Mouse (Mus musculus) large intestine, adult 2 months (tissue): ENCODE results near the gene Fam131b. TPM values are rescaled to one million over a fixed set of nuclear protein-coding genes. Genes with fewer than 3 reads are reported as not detected.

ENCODE experiments used
- DNase-seq: peaks from one replicate; pipeline ENCODE4 v3.0.0-alpha.2; 2012; ENCODE audit warnings: low read depth, low spot score
- WGBS: fragments of 180-500 bp; shearing (Covaris S2); methylation state at CpG from one replicate; pipeline ENCODE4 v1.1.7; 2018; 5-methylcytosine and 5-hydroxymethylcytosine counted together
- polyA plus RNA-seq: library from polyadenylated mRNA; depleted of rRNA; stranded (reverse); fragments of >200 nt; gene quantifications from 2 replicates; pipeline ENCODE4 v1.2.3, GENCODE M21; 2012

Fam131b gene
- polyA plus RNA-seq, 1 experiment, result 0.27 TPM

DNA sequence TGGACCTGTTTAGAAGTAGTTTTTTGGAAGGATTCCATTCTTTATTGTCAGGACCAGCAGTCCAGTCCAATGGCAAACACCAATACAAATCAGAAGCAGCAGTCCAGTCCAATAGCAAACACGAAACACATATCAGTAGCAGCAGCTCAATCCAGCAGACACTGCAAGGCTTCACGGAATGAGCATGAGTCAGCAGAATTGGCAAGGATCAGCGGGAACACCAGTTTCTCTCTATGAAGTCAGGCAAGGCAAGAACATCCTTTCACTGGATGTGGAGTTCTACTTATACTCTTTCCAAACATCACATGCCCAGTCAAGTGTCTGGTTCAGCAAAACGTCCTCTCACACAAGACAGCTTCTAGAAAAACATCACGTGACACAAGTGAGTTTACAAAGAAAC is 15.5 kb upstream of the Fam131b start:
- no peak for DNase-seq
- 63% methylated on average over 5 of the region's 5 CpGs for WGBS

DNA sequence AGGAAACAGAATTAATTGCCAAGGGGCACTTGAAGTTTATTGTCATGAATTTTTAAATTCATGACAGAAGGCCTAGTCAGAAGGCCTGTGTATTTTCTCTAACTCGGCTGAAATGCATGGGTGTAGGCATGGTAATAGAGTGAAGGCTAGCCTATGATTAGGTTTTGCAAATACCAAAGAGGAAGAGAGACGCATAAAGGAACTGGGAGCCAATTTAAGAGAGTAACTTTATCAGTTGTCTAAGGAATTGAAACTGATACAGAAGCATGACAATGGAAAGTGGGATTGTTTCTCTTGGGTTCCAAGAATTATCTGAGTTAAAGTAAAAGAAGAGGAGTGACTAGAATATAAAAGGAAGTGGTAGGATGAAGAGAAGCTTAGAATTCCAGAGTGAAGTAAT is 14.7 kb upstream of the Fam131b start:
- WGBS, result 83% methylated on average over 2 of the region's 2 CpGs
- no peak for DNase-seq

DNA sequence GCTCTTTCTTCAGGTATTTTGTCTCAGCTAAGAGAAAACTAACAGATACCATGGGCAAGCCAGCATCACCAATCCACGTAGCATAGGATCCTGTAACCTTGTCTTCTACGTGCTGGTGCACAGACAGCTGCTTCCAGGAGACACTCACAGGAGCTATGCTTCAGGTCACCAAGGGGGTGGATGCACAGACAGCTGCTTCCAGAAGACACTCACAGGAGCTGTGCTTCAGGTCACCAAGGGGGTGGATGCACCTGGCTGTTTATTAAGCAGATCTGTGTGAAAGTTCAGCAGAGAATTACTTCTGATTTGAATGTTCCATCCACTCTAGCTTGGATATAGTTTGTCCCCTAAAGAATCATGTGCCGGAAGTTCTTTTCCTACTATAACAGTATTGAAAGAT is 6.5 kb upstream of the Fam131b start:
- 85% methylated on average over 3 of the region's 3 CpGs for WGBS
- DNase-seq, result no peak

DNA sequence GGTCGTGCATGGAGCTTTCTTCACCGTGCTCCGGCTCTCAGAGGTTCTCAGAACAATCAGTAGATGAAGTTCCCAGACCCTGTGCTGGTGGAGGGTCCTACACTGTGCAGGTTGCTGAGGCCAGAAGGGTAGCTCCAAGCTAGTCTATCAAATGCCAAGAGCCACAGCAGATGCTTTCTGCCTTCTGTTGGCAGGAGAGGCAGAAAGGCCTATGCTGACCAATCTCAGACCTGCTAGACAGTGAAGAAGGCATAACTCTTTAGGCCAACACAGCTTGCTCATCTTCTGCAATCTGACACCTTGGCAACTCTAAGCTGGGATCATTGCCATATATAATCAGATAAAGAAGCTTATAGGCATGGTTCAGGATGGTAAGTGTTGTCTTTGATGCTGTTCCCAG is 5.8 kb upstream of the Fam131b start:
- DNase-seq, result no peak
- WGBS, result 74% methylated on average over 3 of the region's 3 CpGs

DNA sequence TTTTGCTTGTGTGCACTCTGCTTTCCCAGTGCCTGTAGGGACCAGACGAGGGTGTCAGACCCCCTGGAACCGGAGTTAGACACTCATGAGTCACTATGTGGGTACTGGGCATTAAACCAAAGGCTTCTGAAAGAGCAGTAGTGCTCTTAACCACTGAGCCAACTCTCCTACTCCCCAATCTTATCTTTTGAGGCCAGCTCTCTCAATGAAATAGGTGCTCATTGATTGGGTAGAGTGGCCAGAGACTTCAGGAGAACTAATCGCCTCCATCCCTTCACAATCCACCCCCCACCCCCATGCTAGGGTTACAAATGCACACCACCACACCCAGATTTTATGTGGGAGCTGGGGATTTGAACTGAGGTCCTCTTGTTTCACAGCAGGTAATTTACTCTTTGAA is 4.3 kb upstream of the Fam131b start:
- 73% methylated on average over 3 of the region's 3 CpGs for WGBS
- no peak for DNase-seq

DNA sequence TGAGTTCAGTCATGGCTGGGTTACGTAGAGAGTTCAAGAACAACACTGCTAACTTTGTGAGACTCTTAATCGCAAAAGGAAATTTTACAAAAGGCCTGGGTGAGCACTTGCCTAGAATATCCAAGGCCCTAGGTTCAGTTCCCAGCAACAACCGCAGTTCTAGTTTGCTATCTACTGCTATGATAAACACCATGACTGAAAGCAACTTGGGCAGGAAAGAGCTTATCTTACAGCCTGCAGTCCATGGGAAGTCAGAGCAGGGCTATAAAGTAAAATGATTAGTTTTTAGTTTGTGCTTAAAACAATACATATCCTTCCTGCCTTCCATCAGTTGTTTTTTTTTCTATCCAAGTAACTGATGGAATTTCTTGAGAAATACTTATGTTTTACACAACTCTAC is 2.1 kb upstream of the Fam131b start:
- WGBS, result 95% methylated on average over 3 of the region's 3 CpGs
- DNase-seq, result no peak

DNA sequence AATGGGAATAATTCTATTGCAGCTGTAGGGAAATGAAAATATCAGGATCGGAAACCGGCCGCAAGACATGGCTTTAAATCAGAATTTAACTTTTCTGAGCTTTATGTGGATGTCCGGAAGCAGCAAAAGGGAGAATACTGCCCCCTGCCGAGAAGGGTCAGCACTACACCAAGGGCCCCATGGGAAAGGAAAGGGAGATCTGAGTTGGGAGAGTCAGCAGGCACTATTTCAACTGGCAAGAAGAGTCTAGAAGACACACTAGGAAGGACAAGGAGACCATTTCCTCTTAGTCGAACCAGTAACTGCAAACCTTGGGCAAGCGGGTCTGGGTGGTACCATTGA is 796 bp upstream of the Fam131b start:
- WGBS, result 5% methylated on average over 7 of the region's 7 CpGs
- DNase-seq, result peak; percentile 46

DNA sequence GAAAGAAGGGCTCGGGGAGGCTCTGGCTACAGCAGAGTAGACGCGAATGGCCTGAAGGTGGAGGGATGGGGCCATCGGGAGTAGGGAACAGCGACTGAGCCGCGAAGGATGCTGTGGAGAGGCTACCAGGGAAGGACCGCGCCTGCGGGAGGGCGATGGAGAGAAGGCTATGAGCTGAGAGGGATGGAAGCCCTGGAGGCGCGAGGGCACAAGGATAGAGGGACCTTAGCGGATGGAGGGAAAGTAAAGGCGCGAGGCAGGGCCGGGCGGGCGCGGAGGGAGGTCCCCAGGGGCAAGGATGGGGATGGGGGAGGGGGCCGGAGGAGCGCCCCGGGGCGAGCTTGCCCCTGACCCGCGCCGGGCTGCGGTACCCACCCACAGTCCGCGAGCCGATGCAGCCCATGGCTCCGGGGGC is 369 bp downstream of the Fam131b start:
- WGBS, result 3% methylated on average over 23 of the region's 32 CpGs
- no peak for DNase-seq

DNA sequence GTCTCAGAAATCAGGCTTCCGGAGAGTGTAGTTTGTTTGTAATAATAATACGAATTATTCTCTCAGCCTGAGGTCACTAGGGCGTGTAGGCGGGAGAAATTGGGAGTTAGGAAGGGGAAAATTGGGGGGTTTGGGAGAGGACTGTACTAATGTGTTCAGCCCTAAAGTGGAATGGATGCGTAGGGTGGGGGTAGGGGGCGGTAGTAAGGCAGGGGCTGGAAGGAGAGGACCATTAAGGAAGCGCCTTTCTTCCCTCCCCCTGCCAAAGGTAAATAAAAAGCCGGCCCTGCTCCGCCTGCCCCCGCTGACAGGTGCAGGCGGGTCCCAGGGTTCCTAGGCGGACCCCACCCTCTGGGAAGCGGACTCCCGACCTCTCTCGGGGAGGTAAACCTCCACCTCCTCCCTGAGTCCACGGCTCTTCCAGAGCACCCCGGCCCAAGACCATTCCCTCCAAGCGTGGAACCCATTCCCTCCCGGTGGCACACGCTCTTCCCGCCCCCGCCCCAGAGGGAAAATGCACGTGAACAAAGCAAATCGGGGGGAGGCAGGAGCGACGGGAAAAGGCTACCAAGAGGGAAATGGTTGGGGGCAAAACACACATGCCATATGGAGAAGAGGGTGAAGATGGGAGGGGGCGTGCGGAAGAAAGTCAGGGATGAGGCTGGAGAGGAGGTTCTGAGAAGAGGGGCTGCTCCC is 924 bp downstream of the Fam131b start:
- DNase-seq, result no peak
- WGBS, result 3% methylated on average over 24 of the region's 28 CpGs

DNA sequence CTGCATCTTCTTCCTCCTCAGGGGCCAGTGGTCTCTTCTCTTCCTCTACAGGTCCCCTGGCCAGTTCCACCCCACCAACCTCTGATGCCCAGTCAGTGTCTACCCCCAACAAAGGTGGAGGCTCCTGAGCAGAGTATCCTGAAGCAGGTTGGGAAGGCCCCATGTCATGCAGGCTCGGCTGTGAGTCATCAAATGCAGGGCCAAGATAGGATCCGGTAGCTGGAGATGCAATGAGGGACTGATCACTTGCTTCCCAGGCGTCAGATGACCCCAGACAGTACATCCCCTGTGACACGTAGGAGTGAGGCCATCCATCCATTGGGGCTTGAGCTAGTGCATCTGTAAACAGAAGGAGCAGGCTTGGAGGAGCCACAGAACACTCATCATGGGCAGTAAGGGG is 6.2 kb downstream of the Fam131b start:
- DNase-seq, result no peak
- WGBS, result 73% methylated on average over 4 of the region's 4 CpGs

DNA sequence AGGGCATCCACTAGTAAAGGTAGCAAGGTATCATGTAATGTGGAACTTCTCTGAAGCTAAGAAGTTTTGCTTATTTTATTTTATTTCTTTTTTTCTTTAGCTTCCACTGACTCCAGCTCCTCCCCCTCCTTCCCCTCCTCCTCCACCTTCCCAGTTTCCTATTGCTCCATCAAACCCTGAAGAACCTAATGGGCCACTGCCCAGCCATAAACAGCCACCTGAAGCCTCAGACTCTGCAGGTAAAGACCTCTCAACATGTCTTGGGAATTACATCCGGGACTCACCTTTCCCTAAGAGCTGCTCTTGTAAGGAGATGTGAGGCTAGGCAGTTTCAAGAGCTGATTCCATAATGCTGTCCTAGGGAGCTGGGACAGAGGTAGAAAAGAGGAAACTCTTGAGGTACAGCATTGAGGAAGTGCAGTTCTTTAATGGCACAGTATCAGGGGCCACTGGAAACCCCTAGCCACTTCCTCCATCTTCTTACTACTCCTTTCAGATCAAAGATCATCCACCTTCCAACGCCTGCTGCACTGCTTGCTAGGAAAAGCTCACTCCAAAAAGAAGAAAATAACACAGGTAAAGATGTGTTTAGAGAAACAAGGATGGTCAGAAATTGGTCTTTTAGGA is 13.9 kb downstream of the Fam131b start:
- 49% methylated on average over 2 of the region's 2 CpGs for WGBS
- no peak for DNase-seq

DNA sequence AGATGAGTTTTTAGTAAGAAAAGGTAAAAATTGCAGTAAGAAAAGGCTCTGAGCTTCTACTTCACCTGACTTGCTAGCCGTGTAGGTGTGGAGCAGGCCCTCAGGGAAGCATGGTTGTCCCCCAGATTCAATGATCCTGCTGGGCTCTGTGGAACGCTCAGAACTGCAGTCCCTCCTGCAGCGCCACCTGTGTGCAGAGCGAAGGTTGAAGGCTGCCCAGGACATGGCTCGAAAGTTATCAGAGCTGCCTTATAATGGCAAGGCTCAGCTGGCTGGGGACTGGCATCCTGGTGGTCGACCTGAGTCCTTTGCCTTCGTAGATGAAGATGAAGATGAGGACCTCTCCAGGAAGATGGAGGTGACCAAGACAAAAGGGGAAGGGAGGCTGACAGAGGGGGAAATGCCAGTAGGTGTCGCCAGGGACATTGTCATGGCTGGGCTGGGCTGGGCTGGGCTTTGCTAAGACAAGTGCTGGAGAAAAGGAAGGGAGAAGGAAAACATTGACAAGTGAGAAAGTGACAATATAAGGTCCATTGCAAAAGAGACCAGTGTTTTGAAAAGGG is 14.5 kb downstream of the Fam131b start:
- no peak for DNase-seq
- 52% methylated on average over 8 of the region's 8 CpGs for WGBS

DNA sequence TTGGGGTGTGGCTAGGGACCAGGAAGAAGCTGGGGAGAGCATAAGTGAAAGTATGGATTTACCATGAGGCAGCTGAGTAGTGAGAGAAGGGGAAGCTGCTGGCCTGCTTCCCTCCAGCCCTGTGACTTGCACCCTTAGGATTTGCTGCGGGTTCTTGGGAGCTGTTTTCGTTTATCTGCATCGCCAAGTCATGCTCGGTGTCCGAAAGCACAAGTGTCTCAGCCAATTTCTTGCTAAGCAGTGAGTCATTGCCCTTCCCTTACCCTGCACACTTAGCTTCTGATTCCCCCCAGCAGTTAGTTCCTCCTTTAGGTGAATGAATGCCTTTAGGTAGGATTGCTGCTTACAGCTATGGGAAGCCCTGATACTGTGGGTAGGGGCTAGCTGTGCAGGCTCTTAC is 25.1 kb downstream of the Fam131b start:
- 24% methylated on average over 5 of the region's 5 CpGs for WGBS
- DNase-seq, result no peak

DNA sequence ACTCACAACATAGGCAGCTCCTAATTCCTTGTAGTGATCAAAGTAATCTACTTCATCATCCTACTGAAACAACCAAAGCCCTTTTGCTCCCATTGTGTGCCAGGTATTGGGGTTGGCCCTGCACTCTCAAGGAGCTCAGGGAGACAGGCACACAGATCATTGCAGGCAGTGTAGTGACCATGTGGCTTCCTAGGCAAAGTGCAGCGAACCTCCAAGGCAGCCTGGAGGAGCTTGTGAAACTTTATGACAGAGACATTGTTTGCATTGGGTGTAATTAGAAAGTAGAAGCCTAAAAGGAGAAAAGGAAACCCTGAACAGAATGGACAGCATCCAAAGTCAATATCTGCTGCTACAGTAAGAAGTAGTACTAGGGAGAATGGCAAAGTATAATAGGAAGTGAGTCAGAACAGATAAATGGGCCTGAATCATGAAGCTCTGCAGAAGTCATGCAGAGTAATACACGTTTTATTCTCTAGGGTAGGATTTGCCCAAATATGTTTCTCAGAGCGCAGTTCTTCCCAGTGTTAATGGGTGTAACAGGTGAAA is 28.8 kb downstream of the Fam131b start:
- peak; percentile 91 for DNase-seq
- WGBS, result 21% methylated on average over 3 of the region's 3 CpGs

DNA sequence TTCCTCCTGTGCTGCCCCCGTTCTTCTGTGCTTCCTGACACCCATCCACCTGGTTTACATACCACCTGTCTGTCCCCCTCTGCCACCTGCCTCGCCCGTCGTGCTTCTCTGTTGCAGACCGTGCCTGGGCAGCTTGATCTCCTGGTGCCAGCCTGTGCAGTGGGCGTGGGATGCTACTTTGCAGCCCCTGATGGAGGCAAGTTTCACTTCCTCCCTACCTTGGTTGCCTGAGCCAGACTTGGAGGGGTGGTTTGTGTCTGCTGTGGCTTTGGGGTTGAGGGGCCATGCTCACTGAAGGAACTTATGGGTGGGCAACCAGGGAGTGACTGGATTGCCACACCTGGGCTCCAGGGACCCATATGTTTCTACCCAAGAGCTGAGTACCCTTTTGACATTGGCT is 31.1 kb downstream of the Fam131b start:
- DNase-seq, result no peak
- 42% methylated on average over 6 of the region's 6 CpGs for WGBS

DNA sequence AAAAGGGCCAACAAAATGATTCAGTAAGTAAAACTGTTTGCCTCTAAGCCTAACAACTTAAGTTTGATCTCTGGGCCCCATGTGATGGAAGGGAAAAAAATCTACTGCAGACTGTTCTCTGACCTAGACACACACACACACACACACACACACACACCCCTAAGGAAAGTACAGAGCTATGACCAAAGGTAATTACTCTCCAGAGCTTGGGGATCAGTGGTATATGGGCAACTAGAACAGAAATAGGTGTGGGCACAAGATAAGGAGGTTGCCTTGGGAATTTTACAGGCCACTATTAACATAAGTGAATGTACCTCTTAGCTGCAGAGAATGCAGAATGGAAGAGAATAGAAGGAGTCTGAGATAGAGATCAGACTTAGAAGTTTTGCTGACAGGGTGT is 36.9 kb downstream of the Fam131b start:
- no peak for DNase-seq

DNA sequence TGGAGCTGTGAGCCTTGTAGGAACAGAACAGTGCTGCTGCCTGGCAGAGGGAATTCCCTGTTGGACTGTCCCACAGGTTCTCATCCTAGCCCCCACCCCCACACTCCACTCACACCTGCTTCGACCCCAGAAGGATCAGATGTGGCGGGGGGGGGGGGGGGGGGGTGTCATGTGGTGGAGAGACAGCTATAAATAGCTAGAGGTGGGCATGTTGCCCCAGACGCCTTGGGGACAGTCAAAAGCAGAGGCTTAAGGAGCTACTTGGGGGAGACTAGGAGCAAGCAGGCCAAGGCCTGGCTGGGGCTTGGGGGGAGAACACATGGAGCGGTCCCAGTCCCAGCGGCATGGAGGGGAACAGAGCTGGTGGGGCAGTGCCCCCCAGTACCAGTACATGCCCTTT is 38.0 kb downstream of the Fam131b start, which contains the start of gene Clcn1:
Gene Clcn1 (plus strand): TSS at position 238 of the 400 bp plus-strand sequence.
- no peak for DNase-seq
- WGBS, result 78% methylated on average over 5 of the region's 5 CpGs

DNA sequence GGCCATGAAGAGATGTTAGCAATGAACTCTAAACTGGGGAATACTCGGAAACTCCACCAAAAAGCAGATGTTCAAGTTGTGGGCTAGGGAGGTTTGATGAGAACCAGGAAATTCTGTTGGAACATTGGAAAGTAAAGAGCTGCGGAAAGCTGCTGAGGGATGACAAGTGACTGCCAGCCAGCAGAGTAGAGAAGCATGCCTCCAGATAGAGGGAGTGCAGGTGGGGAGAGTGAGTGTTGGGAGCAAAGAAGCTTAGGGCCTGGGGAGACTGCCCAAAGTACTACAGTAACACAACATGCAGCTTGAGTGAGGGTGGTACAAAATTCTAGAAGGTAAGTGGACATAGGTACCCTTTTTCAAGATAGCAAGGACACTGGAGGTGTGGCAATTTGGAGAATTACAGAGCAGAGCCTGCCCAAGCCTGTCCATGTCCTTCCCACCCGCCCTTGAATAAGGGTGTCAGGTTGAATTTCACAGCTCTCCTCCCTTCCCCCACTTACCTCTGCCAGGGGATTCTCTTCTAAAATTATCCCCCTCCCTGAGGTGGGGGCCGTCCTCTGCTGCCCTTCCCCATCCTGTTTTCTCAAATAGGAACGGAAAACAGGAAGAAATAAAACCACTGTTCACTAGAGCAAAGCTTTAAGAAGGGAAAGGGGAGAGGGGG is 41.4 kb downstream of the Fam131b start:
- WGBS, result 71% methylated on average over 5 of the region's 5 CpGs

DNA sequence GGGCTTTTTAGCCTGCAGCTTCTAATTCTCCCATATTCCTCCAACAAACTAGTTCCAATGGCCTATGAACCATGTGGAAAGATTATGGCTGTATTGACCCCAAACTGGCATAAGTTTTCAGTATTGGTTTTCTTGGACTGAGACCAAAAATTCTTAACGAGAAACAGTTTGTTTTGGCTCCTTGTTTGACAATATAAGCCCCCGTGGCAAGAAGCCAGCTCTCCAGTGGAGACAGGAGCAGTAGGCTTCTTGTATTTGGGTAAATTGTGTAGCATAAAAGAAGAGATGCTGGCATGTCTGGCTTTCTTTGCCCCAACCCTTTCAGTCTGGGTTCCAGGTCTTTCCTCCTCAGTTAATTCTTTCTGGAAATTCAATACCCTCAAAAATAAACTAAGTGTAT is 48.3 kb downstream of the Fam131b start:
- WGBS, result 30% methylated on average over 2 of the region's 2 CpGs

More for the DNA sequence above, 41.4 kb downstream of the Fam131b start:
- no peak for DNase-seq

DNA sequence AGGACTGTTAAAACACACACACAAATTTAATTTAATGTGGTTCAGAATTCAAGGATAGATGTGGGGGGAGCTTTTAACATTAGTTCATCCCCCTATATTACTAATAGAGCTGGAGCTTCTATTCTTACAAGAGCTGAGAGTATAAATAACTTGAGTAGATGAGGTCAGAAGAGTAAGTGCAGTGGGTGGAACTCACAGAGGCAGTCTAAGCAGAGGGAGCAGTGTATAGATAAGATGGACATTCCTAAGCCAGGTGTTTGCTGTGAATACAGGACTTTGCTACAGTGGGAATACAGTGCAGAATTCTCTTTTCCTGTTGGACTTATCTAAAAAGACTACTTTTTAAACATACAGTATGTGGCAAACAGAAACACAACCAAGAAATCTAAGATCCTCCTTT is 53.6 kb downstream of the Fam131b start:
- no peak for DNase-seq

More for the DNA sequence above, 48.3 kb downstream of the Fam131b start:
- DNase-seq, result no peak
